Mouse (Mus musculus): ENCODE results near the gene Rab15.
"Not testable (repeated sequence)": the region's sequence is repeated elsewhere in the genome, so short reads cannot be mapped to it uniquely, and the experiment has no call there.

Rab15 gene

GRCm38 (mm10) chr12:76822651-76823041, at the start of gene Rab15:
TSS of gene Rab15 (minus strand) at chr12:76822908.
- in situ Hi-C loops (cut with MboI; ENCODE audit: low pct_unique_long_range_greater_than_20kb in 1 of 2, low sequenced_read_pairs in 2 of 2, unreplicated experiment in 1 of 2): no loop called here

- in situ Hi-C loops (cut with MboI; ENCODE audit: low pct_unique_long_range_greater_than_20kb in 1 of 2, low sequenced_read_pairs in 2 of 2, unreplicated experiment in 1 of 2): no loop called here
Observed at GRCm38 (mm10) chr12:76869561-76869960, 46.9 kb upstream of the Rab15 start.

- in situ Hi-C loops (cut with MboI; ENCODE audit: low pct_unique_long_range_greater_than_20kb in 1 of 2, low sequenced_read_pairs in 2 of 2, unreplicated experiment in 1 of 2): no loop called here
Observed at GRCm38 (mm10) chr12:76868463-76869198, 45.9 kb upstream of the Rab15 start.

GRCm38 (mm10) chr12:76867586-76868280, 45.0 kb upstream of the Rab15 start:
- in situ Hi-C loops (cut with MboI; ENCODE audit: low pct_unique_long_range_greater_than_20kb in 1 of 2, low sequenced_read_pairs in 2 of 2, unreplicated experiment in 1 of 2): no loop called here

GRCm38 (mm10) chr12:76865266-76865665, 42.6 kb upstream of the Rab15 start:
- in situ Hi-C loops (cut with MboI; ENCODE audit: low pct_unique_long_range_greater_than_20kb in 1 of 2, low sequenced_read_pairs in 2 of 2, unreplicated experiment in 1 of 2): no loop called here

GRCm38 (mm10) chr12:76863651-76864050, 40.9 kb upstream of the Rab15 start:
- in situ Hi-C loops (cut with MboI; ENCODE audit: low pct_unique_long_range_greater_than_20kb in 1 of 2, low sequenced_read_pairs in 2 of 2, unreplicated experiment in 1 of 2): no loop called here

GRCm38 (mm10) chr12:76858788-76859187, 36.1 kb upstream of the Rab15 start:
- in situ Hi-C loops (cut with MboI; ENCODE audit: low pct_unique_long_range_greater_than_20kb in 1 of 2, low sequenced_read_pairs in 2 of 2, unreplicated experiment in 1 of 2): not testable (repeated sequence)

GRCm38 (mm10) chr12:76857087-76857486, 34.4 kb upstream of the Rab15 start:
- in situ Hi-C loops (cut with MboI; ENCODE audit: low pct_unique_long_range_greater_than_20kb in 1 of 2, low sequenced_read_pairs in 2 of 2, unreplicated experiment in 1 of 2): no loop called here

GRCm38 (mm10) chr12:76853378-76854142, 30.9 kb upstream of the Rab15 start:
- in situ Hi-C loops (cut with MboI; ENCODE audit: low pct_unique_long_range_greater_than_20kb in 1 of 2, low sequenced_read_pairs in 2 of 2, unreplicated experiment in 1 of 2): no loop called here

GRCm38 (mm10) chr12:76852419-76852818, 29.7 kb upstream of the Rab15 start:
- in situ Hi-C loops (cut with MboI; ENCODE audit: low pct_unique_long_range_greater_than_20kb in 1 of 2, low sequenced_read_pairs in 2 of 2, unreplicated experiment in 1 of 2): no loop called here

GRCm38 (mm10) chr12:76844346-76845061, 21.8 kb upstream of the Rab15 start:
- in situ Hi-C loops (cut with MboI; ENCODE audit: low pct_unique_long_range_greater_than_20kb in 1 of 2, low sequenced_read_pairs in 2 of 2, unreplicated experiment in 1 of 2): no loop called here

GRCm38 (mm10) chr12:76840081-76840480, 17.4 kb upstream of the Rab15 start:
- in situ Hi-C loops (cut with MboI; ENCODE audit: low pct_unique_long_range_greater_than_20kb in 1 of 2, low sequenced_read_pairs in 2 of 2, unreplicated experiment in 1 of 2): no loop called here

- in situ Hi-C loops (cut with MboI; ENCODE audit: low pct_unique_long_range_greater_than_20kb in 1 of 2, low sequenced_read_pairs in 2 of 2, unreplicated experiment in 1 of 2): loop anchor here in 1 of 2 experiments (10.0 kb wide), 1 partner anchor 156 kb away; no protein-coding TSS in a partner anchor
Observed at GRCm38 (mm10) chr12:76839298-76839697, 16.6 kb upstream of the Rab15 start.

- in situ Hi-C loops (cut with MboI; ENCODE audit: low pct_unique_long_range_greater_than_20kb in 1 of 2, low sequenced_read_pairs in 2 of 2, unreplicated experiment in 1 of 2): loop anchor here in 1 of 2 experiments (10.0 kb wide), 1 partner anchor 157 kb away; no protein-coding TSS in a partner anchor
Observed at GRCm38 (mm10) chr12:76837844-76838650, 15.3 kb upstream of the Rab15 start.

- in situ Hi-C loops (cut with MboI; ENCODE audit: low pct_unique_long_range_greater_than_20kb in 1 of 2, low sequenced_read_pairs in 2 of 2, unreplicated experiment in 1 of 2): loop anchor here in 1 of 2 experiments (10.0 kb wide), 1 partner anchor 158 kb away; no protein-coding TSS in a partner anchor
Observed at GRCm38 (mm10) chr12:76837101-76837843, 14.6 kb upstream of the Rab15 start.

- in situ Hi-C loops (cut with MboI; ENCODE audit: low pct_unique_long_range_greater_than_20kb in 1 of 2, low sequenced_read_pairs in 2 of 2, unreplicated experiment in 1 of 2): loop anchor here in 1 of 2 experiments (10.0 kb wide), 1 partner anchor 162 kb away; no protein-coding TSS in a partner anchor
Observed at GRCm38 (mm10) chr12:76832704-76833103, 10.0 kb upstream of the Rab15 start.

GRCm38 (mm10) chr12:76825283-76825682, 2.6 kb upstream of the Rab15 start:
- in situ Hi-C loops (cut with MboI; ENCODE audit: low pct_unique_long_range_greater_than_20kb in 1 of 2, low sequenced_read_pairs in 2 of 2, unreplicated experiment in 1 of 2): no loop called here

Measured in mouse embryonic stem cell (cell line).